Mouse (Mus musculus) left cerebral cortex, postnatal 25 days (tissue): ENCODE data around the gene Esyt2. TPM values are rescaled to one million over a fixed set of nuclear protein-coding genes. Genes with fewer than 3 reads are reported as not detected.

Experiments
- DNase-seq, 2 experiments: peaks; one replicate each; pipeline ENCODE4 v3.0.0; 2022; ENCODE audit warnings: low spot score in 2 of 2, mixed read lengths in 1 of 2
- intact Hi-C: fragments of 180-260 bp; cut with DNase I; formaldehyde crosslinking; loops from one replicate; pipeline ENCODE4 v1.15.1; 2025
- microRNA-seq, 2 experiments: library from miRNA; unstranded; fragments of <30 nt; microRNA quantifications; one replicate each; pipeline ENCODE4 v1.2.0; 2022
- total RNA-seq, 2 experiments: library from RNA; stranded (reverse); gene quantifications; 2 replicates each; pipeline ENCODE4 v1.2.3; 2021

The Esyt2 gene
- total RNA-seq, 2 experiments from 2014 or later = 56.2 to 60.2 TPM

- DNase-seq = no peak
- intact Hi-C loops = loop anchor here (5.0 kb wide), 1 partner anchor 126 kb away; the partner anchor contains the start of gene Esyt2
These were observed 126.9 kb downstream of the Esyt2 start for GRCm38 (mm10) chr12:116407883-116408282.

DNA sequence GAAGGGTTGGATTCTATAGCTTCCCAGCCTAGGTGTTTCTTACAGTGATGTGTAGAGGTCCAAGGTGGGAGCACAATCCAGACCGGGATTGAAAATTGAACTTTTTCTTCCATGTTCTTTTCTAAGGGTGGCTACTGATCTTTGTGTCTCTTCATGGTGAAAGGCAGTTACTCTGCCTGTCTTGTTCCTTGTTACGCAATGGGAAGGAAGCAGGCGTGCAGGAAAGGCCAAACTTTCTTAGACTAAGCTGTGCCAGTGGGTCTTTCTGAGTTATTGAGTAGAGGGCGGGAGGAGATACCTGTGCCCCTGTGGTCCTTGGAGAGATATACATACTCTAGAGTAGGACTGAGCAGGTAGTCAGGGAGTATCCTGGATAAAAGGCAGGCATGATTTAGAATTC is 133.9 kb downstream of the Esyt2 start:
- DNase-seq = no peak
- intact Hi-C loops = no loop called here

GRCm38 (mm10) chr12:116416514-116416913 is 135.5 kb downstream of the Esyt2 start:
- no peak for DNase-seq
- intact Hi-C loops = no loop called here

DNA sequence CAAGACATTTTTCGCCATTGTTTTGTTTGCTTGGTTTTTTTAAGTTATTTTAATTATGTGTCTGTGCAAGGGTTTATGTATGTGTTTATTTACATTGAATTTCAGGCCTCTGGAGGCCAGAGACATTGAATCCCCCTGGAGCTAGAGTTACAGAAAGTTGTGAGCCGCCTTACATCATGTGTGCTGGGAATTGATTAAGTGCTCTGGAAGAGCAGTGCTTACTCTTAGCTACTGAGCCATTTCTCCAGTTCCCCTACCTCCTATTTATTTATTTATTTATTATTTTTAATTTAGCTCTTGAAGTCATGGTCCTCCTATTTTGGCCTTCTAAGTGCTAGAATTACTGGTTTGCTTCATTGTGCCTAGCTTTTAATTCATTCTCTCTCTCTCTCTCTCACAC is 140.7 kb downstream of the Esyt2 start:
- no peak for DNase-seq
- intact Hi-C loops = no loop called here

DNA sequence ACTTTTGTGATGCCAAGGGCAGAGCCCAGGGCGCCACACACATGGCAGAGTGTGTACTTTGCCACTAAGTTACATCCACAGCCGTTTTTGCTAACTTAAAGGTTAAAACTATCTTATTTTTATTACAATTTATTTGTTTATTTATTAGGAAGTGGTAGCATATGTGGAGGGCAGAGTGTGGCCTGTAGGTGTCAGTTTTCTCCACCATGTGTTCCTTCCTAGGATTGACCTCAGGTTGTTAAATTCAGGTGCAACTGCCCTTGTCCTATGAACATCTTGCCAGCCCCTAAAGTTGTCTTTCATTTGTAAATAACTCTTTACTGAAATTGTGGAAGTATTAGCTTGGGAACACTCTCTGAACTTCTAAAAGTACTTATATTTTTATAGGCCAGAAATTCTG is 144.4 kb downstream of the Esyt2 start:
- intact Hi-C loops = no loop called here

DNA sequence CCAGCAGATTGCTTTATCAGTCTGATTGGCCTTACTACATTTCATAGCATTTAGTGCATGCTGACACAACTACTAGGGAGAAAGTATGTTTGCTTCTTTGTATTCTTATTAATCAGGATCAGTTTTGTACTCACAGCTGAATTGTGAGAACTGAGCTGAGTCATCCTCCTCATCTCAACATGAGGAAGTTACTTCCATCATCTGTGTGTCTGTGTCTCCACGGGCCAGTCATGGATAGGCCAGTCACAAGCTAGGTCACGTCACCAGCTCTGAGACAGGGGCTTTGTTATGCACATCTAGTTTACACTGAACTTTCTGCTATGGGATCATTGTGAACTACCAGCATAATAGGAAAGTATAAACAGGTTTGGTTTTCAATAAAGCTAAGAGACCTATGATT is 152.7 kb downstream of the Esyt2 start:
- DNase-seq = no peak
- intact Hi-C loops = no loop called here

More for the DNA sequence above, 144.4 kb downstream of the Esyt2 start:
- DNase-seq = no peak

DNA sequence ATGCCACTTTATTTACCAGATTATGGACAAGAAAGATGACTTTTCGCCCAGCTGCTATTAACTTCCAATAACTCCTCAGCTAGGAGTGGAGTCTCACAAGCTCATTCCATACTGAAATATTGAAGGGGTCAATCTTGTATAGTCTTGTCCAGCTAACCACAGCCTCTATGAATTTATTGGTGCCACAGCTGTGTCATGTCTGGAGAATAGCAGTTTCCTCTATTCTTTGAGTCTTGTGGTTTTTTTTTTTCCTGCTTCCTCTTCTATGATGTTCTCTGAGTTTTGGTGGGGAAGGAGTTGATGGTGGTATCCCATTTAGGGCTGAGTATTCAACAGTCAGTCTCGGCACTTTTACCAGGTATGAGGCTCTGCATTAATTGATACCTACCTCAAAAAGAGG is 154.2 kb downstream of the Esyt2 start:
- DNase-seq = no peak
- intact Hi-C loops = no loop called here

DNA sequence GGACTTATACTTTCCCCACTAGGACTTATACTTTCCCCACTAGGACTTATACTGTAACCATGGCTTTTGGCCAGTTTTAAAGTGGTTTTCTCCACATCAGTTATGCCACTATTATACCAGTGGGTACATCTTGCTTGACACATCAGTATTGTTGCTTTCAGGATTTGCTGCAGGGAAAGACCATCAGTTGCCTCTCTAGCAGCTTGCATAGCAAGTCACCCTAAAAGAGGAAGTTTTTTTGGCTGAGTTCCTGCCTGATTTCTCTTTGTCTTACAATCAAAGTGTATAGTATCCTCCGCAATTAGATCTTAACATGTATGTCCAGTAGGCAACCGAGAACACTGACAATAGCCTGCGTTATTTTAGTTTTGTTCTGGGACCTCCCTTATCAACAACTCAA is 155.1 kb downstream of the Esyt2 start:
- intact Hi-C loops = no loop called here
- no peak for DNase-seq

DNA sequence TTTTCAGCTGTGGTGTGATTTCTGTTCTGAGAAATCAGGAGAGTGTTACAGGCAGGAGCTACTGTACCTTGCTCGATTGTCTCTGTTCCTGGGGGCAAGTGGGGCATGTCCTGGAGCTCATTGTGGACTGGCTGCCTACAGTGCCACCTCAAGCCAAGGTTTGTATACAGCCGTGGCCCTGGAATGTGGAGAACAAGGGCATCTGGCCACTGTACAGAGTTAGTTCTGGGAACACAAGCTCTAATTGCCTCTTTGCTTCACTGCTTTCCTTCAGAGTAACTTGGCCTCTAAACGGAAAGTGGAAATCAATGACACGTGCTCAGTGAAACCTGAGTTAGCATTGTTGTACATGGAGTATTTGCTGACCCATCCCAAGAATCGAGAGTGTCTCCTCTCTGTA is 157.6 kb downstream of the Esyt2 start:
- no peak for DNase-seq
- intact Hi-C loops = no loop called here

Small RNA genes within 50 kb of the gene (microRNA-seq; reads per million reads assigned to microRNA genes)
- gene Gm23190 = 0 reads per million in 2 experiments

Other genes with a start within 250 kb of the Esyt2 start
- 10 to 100 TPM; 30.6 to 34.9 TPM for gene Zfp386, start 233.5 kb upstream of the Esyt2 start, total RNA-seq
- under 1 TPM; 0.71 to 0.80 TPM for gene Vipr2, start 203.5 kb upstream of the Esyt2 start, total RNA-seq
- gene Wdr60, start 18.2 kb upstream of the Esyt2 start, total RNA-seq = 10 to 100 TPM; 15.3 to 20.4 TPM
- gene Gm11027, start 5.8 kb upstream of the Esyt2 start, total RNA-seq = not detected
- gene Ncapg2, start 124.2 kb downstream of the Esyt2 start, total RNA-seq = 1 to 10 TPM; 5.6 to 5.7 TPM
- 100 to 1,000 TPM; 356 to 377 TPM for gene Ptprn2, start 204.5 kb downstream of the Esyt2 start, total RNA-seq